Mouse (Mus musculus) heart, embryonic 16.5 days (tissue): ENCODE data around the gene Gpatch3. TPM values are rescaled to one million over a fixed set of nuclear protein-coding genes. Genes with fewer than 3 reads are reported as not detected.

Experiments
- ATAC-seq: fragments of 200-750 bp; cut with Nextera tagmentation; replicated peaks from 2 replicates; pipeline ENCODE4 v1.8.0; 2017; ENCODE audit warnings: moderate number of reproducible peaks; ENCODE audit not compliant: insufficient read depth, low FRiP score; ENCODE audit errors: extremely low read depth
- H3K27ac ChIP-seq: fragments of 300-500 bp; sonication (generic); 2 replicates; pipeline ENCODE4 v1.5.1; 2014; ENCODE audit warnings: mild to moderate bottlenecking, low read length, control low read depth, moderate library complexity
- H3K27me3 ChIP-seq: fragments of 300-500 bp; sonication (generic); 2 replicates; pipeline ENCODE4 v1.6.1; 2014; ENCODE audit warnings: low read length, mixed read lengths; ENCODE audit not compliant: control insufficient read depth, insufficient read depth
- H3K36me3 ChIP-seq: fragments of 300-500 bp; sonication (generic); 2 replicates; pipeline ENCODE4 v1.6.1; 2014; ENCODE audit not compliant: control insufficient read depth, insufficient read depth
- H3K4me1 ChIP-seq: fragments of 300-500 bp; sonication (generic); 2 replicates; pipeline ENCODE4 v1.6.1; 2014; ENCODE audit warnings: low read length, mixed read lengths; ENCODE audit not compliant: control insufficient read depth, insufficient read depth
- H3K4me2 ChIP-seq: fragments of 300-500 bp; sonication (generic); 2 replicates; pipeline ENCODE4 v1.6.1; 2014; ENCODE audit warnings: low read depth, mild to moderate bottlenecking, control low read depth, low read length
- H3K4me3 ChIP-seq: fragments of 300-500 bp; sonication (generic); 2 replicates; pipeline ENCODE4 v1.5.1; 2014; ENCODE audit warnings: mild to moderate bottlenecking, control low read depth, low read length
- H3K9ac ChIP-seq: fragments of 300-500 bp; sonication (generic); 2 replicates; pipeline ENCODE4 v1.6.1; 2014; ENCODE audit warnings: low read length, control low read depth
- H3K9me3 ChIP-seq: fragments of 300-500 bp; sonication (generic); replicated peaks from 2 replicates; pipeline ENCODE4 v1.6.1; 2016; ENCODE audit warnings: low read length; ENCODE audit not compliant: control insufficient read depth
- WGBS: fragments of 180-500 bp; shearing (Covaris S2); extraction: QIAGEN DNeasy Blood & Tissue Kit; methylation state at CpG from one replicate; pipeline ENCODE4 v1.1.7; 2014; 5-methylcytosine and 5-hydroxymethylcytosine counted together
- polyA plus RNA-seq: library from polyadenylated mRNA; unstranded; fragments of >200 nt; fragmentation: Nextera tagmentation; extraction: Ambion mirVana; gene quantifications from 2 replicates; pipeline ENCODE4 v1.2.1, GENCODE M21; 2015

The Gpatch3 gene
- polyA plus RNA-seq, 1 experiment from 2014 or later: 4.6 TPM

- no peaks in the 10 kb centered on the region for H3K27me3 ChIP-seq
- H3K36me3 ChIP-seq: peaks cover 5% of the 10 kb centered on the region
- peak overlapping the region; percentile 80 for H3K4me2 ChIP-seq
- under 1% methylated on average over 41 of the region's 41 CpGs for WGBS
- peak overlapping the region; percentile 83 for H3K9ac ChIP-seq
- peak; percentile 29; the same call in 1 of the 2 replicates for ATAC-seq
- H3K4me1 ChIP-seq: peaks cover 6% of the 10 kb centered on the region
- peak overlapping the region; percentile 77 for H3K4me3 ChIP-seq
- 0 out of 2 replicates have a peak, but pooled peaks cover 2% of the 10 kb centered on the region for H3K9me3 ChIP-seq
- no peak overlapping the region for H3K27ac ChIP-seq
Measured at GRCm38 (mm10) chr4:133574843-133575202, 278 bp downstream of the Gpatch3 start.

DNA sequence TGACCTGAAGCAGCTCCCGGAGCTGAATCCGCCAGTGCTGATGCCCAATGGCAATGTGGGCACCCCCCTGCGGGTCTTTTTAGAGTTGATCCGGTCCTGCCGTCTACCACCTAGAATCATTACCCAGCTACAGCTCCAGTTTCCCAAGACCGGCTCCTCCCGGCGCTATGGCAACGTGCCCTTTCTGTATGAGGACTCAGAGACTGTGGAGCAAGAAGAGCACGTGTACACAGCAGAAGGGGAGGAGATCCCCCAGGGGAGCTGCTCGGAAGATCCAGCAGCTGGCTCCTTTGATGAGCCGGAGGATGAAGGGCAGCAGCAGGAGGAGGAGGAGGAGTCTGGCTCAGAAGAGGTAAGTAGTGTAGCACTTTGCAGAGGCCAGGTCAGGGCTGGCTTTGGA is 3.4 kb downstream of the Gpatch3 start:
- peaks cover 6% of the 10 kb centered on the region for H3K4me1 ChIP-seq
- no peaks in the 10 kb centered on the region for H3K9me3 ChIP-seq
- ATAC-seq: no peak
- H3K4me2 ChIP-seq: no peak overlapping the region
- no peaks in the 10 kb centered on the region for H3K27me3 ChIP-seq
- H3K27ac ChIP-seq: no peak overlapping the region
- no peak overlapping the region for H3K4me3 ChIP-seq
- 79% methylated on average over 12 of the region's 12 CpGs for WGBS
- no peak overlapping the region for H3K9ac ChIP-seq
- peaks cover 21% of the 10 kb centered on the region for H3K36me3 ChIP-seq

GRCm38 (mm10) chr4:133583690-133584058 is 9.1 kb downstream of the Gpatch3 start:
- peak overlapping the region; percentile 74 for H3K4me3 ChIP-seq
- peak; percentile 35 for ATAC-seq
- peak overlapping the region; percentile 93 for H3K9ac ChIP-seq
- peak overlapping the region; percentile 90 for H3K4me2 ChIP-seq
- no peaks in the 10 kb centered on the region for H3K27me3 ChIP-seq
- peaks cover 12% of the 10 kb centered on the region for H3K4me1 ChIP-seq
- H3K27ac ChIP-seq: peak overlapping the region; percentile 86
- 56% methylated on average over 6 of the region's 6 CpGs for WGBS
- peaks cover 29% of the 10 kb centered on the region for H3K36me3 ChIP-seq
- H3K9me3 ChIP-seq: no peaks in the 10 kb centered on the region

DNA sequence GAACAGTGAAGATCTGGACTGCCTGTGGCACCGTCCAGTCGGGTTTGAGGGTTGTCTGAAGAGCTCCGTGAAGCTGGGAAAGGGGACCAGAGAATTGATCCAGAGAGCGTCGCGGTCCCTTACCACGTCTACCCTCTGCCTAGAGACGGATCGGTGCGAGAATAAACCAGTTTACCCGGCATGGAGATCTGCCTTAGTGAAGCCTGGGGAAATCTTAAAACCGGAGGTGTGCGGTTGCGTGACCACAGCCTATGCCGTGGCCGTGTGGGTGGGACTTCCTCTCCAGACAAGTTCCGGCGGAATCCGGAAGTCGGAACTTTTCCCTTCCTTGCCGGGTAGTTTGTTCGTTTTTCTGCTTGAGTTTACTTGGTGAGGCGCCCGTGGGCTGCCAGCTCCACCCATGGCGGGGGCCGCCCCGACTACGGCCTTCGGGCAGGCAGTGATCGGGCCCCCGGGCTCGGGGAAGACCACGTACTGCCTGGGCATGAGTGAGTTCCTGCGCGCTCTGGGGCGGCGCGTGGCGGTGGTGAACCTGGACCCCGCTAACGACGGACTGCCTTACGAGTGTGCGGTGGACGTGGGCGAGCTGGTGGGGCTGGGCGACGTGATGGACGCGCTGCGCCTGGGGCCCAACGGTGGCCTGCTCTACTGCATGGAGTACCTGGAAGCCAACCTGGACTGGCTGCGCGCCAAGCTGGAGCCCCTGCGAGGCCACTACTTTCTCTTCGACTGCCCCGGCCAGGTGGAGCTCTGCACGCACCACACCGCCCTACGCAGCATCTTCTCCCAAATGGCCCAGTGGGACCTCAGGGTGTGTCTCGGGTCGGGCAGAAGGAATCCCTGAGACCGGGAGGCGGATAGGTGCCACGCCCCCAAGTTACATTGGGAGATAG is 9.8 kb downstream of the Gpatch3 start, which contains the start of gene Gpn2:
Gpn2 (plus strand) TSS at position 304 of the 893 bp plus-strand sequence.
- no peaks in the 10 kb centered on the region for H3K27me3 ChIP-seq
- H3K4me1 ChIP-seq: peaks cover 12% of the 10 kb centered on the region
- peak within 1 kb of the TSS; percentile 74 for H3K4me3 ChIP-seq
- peaks cover 33% of the 10 kb centered on the region for H3K36me3 ChIP-seq
- no peaks in the 10 kb centered on the region for H3K9me3 ChIP-seq
- H3K4me2 ChIP-seq: peak within 1 kb of the TSS; percentile 90
- WGBS: under 1% methylated on average over 65 of the region's 65 CpGs
- peak within 1 kb of the TSS; percentile 93 for H3K9ac ChIP-seq
- peak within 1 kb of the TSS; percentile 86 for H3K27ac ChIP-seq
- ATAC-seq: peak; percentile 84

GRCm38 (mm10) chr4:133592570-133592969 is 18.0 kb downstream of the Gpatch3 start:
- Histone ChIP-seq H3K36me3 (peaks cover 19% of the 10 kb centered on the region), H3K9me3 (no peaks in the 10 kb centered on the region), H3K4me2 (no peak overlapping the region), H3K27me3 (no peaks in the 10 kb centered on the region), H3K4me3 (no peak overlapping the region), H3K27ac (no peak overlapping the region), H3K4me1 (no peaks in the 10 kb centered on the region), H3K9ac (peak overlapping the region; percentile 31; the same call in 1 of the 2 replicates)
- 0 out of 2 replicates have a peak, but pooled peaks have one; percentile 32 for ATAC-seq
- 23% methylated on average over 7 of the region's 7 CpGs for WGBS

GRCm38 (mm10) chr4:133595538-133595937 is 21.0 kb downstream of the Gpatch3 start:
- 47% methylated on average over 7 of the region's 7 CpGs for WGBS
- Histone ChIP-seq H3K4me3 (no peak overlapping the region), H3K9ac (no peak overlapping the region), H3K9me3 (no peaks in the 10 kb centered on the region), H3K27me3 (peaks cover 6% of the 10 kb centered on the region; the same call in 1 of the 2 replicates), H3K27ac (no peak overlapping the region), H3K4me1 (peaks cover 8% of the 10 kb centered on the region), H3K4me2 (no peak overlapping the region), H3K36me3 (peaks cover 5% of the 10 kb centered on the region)
- no peak for ATAC-seq

GRCm38 (mm10) chr4:133596084-133596483 is 21.5 kb downstream of the Gpatch3 start:
- Histone ChIP-seq H3K36me3 (peaks cover 5% of the 10 kb centered on the region), H3K4me1 (peaks cover 8% of the 10 kb centered on the region), H3K27me3 (peaks cover 6% of the 10 kb centered on the region; the same call in 1 of the 2 replicates), H3K9me3 (no peaks in the 10 kb centered on the region), H3K27ac (no peak overlapping the region), H3K9ac (no peak overlapping the region), H3K4me3 (no peak overlapping the region), H3K4me2 (no peak overlapping the region)
- ATAC-seq: no peak
- 71% methylated on average over 6 of the region's 6 CpGs for WGBS

- no peak for ATAC-seq
Measured at GRCm38 (mm10) chr4:133598616-133599015, 24.1 kb downstream of the Gpatch3 start.

GRCm38 (mm10) chr4:133599116-133599515 is 24.6 kb downstream of the Gpatch3 start:
- Histone ChIP-seq H3K4me1 (peaks cover 8% of the 10 kb centered on the region), H3K36me3 (no peaks in the 10 kb centered on the region; the same call in 1 of the 2 replicates), H3K4me3 (peak overlapping the region; percentile 53), H3K9me3 (no peaks in the 10 kb centered on the region), H3K27ac (peak overlapping the region; percentile 32), H3K27me3 (peaks cover 23% of the 10 kb centered on the region), H3K9ac (peak overlapping the region; percentile 58), H3K4me2 (peak overlapping the region; percentile 72)
- WGBS: 17% methylated on average over 7 of the region's 7 CpGs
- no peak for ATAC-seq

More at GRCm38 (mm10) chr4:133598616-133599015, 24.1 kb downstream of the Gpatch3 start:
- Histone ChIP-seq H3K27ac (no peak overlapping the region), H3K9me3 (no peaks in the 10 kb centered on the region), H3K9ac (no peak overlapping the region), H3K4me2 (no peak overlapping the region), H3K4me1 (peaks cover 8% of the 10 kb centered on the region), H3K36me3 (no peaks in the 10 kb centered on the region), H3K4me3 (no peak overlapping the region), H3K27me3 (peaks cover 23% of the 10 kb centered on the region)
- WGBS: 47% methylated on average over 4 of the region's 4 CpGs
